Mouse (Mus musculus): ENCODE data around the gene Slc5a2. TPM values are rescaled to one million over a fixed set of nuclear protein-coding genes. Genes with fewer than 3 reads are reported as not detected.

Gene Slc5a2
- polyA plus RNA-seq, 1 experiment = not detected

DNA sequence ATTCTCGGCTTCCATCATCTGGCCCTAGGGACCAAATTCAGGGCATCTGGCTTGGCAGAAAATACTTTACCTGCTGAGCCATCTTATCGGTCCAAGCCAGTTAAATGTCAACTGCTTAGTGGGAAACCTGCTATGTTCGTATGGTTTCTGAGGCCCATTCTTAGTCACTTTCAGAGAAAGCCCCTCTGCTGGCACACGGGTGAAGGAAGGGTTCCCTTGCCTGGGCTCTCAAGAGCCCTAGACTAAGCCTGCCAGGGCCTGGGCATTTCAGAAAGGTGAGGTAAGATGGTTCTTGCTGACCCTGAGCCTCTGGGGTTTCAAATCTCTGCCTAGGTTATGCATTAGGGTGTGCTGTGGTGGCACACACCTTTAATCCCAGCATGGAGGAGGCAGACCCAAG lies 19.9 kb upstream of the Slc5a2 start:
- no peak overlapping the region for H3K4me3 ChIP-seq (ENCODE audit: insufficient read depth, low read depth, low read length)
- peaks cover 3% of the 10 kb centered on the region; the same call in 1 of the 2 replicates for H3K4me1 ChIP-seq (ENCODE audit: control insufficient read depth, insufficient read depth, insufficient read length, low read length)
- peak overlapping the region; percentile 94; the same call in 1 of the 2 replicates for H3K27ac ChIP-seq (replicated peaks; ENCODE audit: low read depth, low read length)

DNA sequence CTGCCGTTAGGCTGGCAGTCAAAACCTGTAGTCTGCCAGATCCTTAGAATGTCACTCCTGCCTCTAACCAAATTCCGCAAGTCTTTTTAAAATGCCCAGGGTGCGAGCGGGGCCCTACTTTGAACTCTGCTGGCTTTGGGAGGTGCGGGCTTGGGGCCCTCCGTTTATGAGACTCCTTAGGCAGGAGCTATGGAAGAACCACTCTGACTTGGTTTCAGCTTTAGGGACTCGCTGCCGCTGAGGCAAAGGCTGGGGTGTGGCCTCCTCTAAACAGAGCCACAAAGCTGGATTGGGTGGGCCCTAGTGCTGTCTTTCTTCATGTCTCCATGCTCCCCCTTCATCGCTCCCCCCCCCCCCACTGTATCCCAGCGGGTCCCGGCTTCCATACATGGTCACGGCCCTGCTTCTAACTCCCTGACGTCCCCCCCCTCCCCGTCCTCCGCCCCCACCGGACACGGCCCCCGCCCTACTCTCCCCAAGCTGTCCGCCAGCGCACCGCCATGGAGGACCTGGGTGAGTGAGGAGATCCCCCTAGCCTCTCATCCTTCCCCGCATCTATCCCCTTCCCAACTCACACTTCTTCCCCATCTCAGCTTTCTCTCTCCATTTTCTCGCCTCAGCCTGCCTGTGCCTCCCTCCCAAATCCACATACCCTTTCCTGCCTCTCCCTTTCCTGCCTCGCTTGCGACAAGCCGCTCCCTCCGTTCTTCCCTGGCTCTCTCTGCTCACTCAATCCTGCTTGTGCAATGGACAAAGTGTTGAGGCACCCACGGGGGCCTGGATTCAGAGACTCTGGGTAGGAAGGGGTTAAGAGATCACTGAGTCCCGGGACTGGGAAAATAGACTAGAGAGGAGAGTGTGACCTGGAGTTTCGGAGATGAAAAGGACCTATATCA lies 18.7 kb upstream of the Slc5a2 start, which contains the start of gene Tgfb1i1:
Tgfb1i1 (plus strand) TSS at position 317 of the 896 bp plus-strand sequence.
- peaks cover 3% of the 10 kb centered on the region; the same call in 1 of the 2 replicates for H3K4me1 ChIP-seq (ENCODE audit: control insufficient read depth, insufficient read depth, insufficient read length, low read length)
- H3K4me3 ChIP-seq (ENCODE audit: insufficient read depth, low read depth, low read length) = peak within 1 kb of the TSS; percentile 73
- peak within 1 kb of the TSS; percentile 99 for H3K27ac ChIP-seq (replicated peaks; ENCODE audit: low read depth, low read length)

DNA sequence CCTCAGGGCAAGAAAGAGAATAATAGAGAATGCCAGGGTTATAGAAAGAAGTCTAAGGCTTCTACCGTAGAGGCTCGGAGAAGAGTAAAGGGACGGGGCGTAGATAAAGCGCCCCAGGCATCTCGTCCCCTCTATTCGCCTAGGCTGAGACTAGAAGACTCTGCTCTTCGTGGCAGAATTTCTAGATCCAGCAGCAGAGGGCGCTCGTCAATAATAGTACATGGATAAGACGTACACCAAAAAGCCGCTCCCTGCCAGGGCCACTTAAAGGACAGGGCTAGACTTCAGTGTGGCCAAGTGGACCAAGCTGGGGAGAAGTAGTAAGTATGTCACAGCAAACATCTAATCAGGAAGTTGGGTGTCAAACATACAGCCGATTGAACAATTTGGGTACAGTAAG lies 18.0 kb upstream of the Slc5a2 start:
- peaks cover 3% of the 10 kb centered on the region; the same call in 1 of the 2 replicates for H3K4me1 ChIP-seq (ENCODE audit: control insufficient read depth, insufficient read depth, insufficient read length, low read length)
- peak overlapping the region; percentile 99 for H3K27ac ChIP-seq (replicated peaks; ENCODE audit: low read depth, low read length)
- H3K4me3 ChIP-seq (ENCODE audit: insufficient read depth, low read depth, low read length) = peak overlapping the region; percentile 73

- peak overlapping the region; percentile 42 for H3K4me3 ChIP-seq (ENCODE audit: insufficient read depth, low read depth, low read length)
- H3K4me1 ChIP-seq (ENCODE audit: control insufficient read depth, insufficient read depth, insufficient read length, low read length) = peaks cover 3% of the 10 kb centered on the region; the same call in 1 of the 2 replicates
- H3K27ac ChIP-seq (replicated peaks; ENCODE audit: low read depth, low read length) = no peak overlapping the region
These were observed 17.1 kb upstream of the Slc5a2 start for GRCm38 (mm10) chr7:128248081-128249042.

- Histone ChIP-seq H3K4me1 (ENCODE audit: control insufficient read depth, insufficient read depth, insufficient read length, low read length) (peaks cover 3% of the 10 kb centered on the region; the same call in 1 of the 2 replicates), H3K4me3 (ENCODE audit: insufficient read depth, low read depth, low read length) (no peak overlapping the region), H3K27ac (replicated peaks; ENCODE audit: low read depth, low read length) (no peak overlapping the region)
These were observed 15.5 kb upstream of the Slc5a2 start for GRCm38 (mm10) chr7:128249998-128250397.

GRCm38 (mm10) chr7:128251946-128252345 lies 13.5 kb upstream of the Slc5a2 start:
- Histone ChIP-seq H3K27ac (replicated peaks; ENCODE audit: low read depth, low read length) (no peak overlapping the region), H3K4me3 (ENCODE audit: insufficient read depth, low read depth, low read length) (no peak overlapping the region), H3K4me1 (ENCODE audit: control insufficient read depth, insufficient read depth, insufficient read length, low read length) (no peaks in the 10 kb centered on the region)

DNA sequence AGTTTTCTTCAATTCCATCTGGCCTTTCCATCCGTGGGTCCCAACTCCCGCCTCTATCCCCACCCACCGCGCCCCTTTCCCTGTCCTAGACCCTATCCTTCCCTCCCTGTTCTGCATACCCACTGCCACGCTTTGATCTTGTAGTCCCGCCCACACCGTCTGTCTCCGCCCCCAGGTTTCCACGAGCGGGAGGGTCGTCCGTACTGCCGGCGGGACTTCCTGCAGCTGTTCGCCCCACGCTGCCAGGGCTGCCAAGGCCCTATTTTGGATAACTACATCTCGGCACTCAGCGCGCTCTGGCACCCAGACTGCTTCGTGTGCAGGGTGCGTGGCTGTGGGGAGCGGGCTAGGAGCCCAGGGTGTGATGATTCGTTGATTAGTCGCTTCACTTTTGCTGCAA lies 12.8 kb upstream of the Slc5a2 start:
- Histone ChIP-seq H3K27ac (replicated peaks; ENCODE audit: low read depth, low read length) (no peak overlapping the region), H3K4me1 (ENCODE audit: control insufficient read depth, insufficient read depth, insufficient read length, low read length) (no peaks in the 10 kb centered on the region), H3K4me3 (ENCODE audit: insufficient read depth, low read depth, low read length) (no peak overlapping the region)

- no peaks in the 10 kb centered on the region for H3K4me1 ChIP-seq (ENCODE audit: control insufficient read depth, insufficient read depth, insufficient read length, low read length)
- H3K27ac ChIP-seq (replicated peaks; ENCODE audit: low read depth, low read length) = no peak overlapping the region
- no peak overlapping the region for H3K4me3 ChIP-seq (ENCODE audit: insufficient read depth, low read depth, low read length)
These were observed 10.5 kb upstream of the Slc5a2 start for GRCm38 (mm10) chr7:128254978-128255377.

- Histone ChIP-seq H3K4me3 (ENCODE audit: insufficient read depth, low read depth, low read length) (no peak overlapping the region), H3K27ac (replicated peaks; ENCODE audit: low read depth, low read length) (no peak overlapping the region), H3K4me1 (ENCODE audit: control insufficient read depth, insufficient read depth, insufficient read length, low read length) (no peaks in the 10 kb centered on the region)
These were observed 9.7 kb upstream of the Slc5a2 start for GRCm38 (mm10) chr7:128255757-128256156.

GRCm38 (mm10) chr7:128256783-128257334 lies 8.6 kb upstream of the Slc5a2 start:
- Histone ChIP-seq H3K4me3 (ENCODE audit: insufficient read depth, low read depth, low read length) (no peak overlapping the region), H3K27ac (replicated peaks; ENCODE audit: low read depth, low read length) (no peak overlapping the region)

GRCm38 (mm10) chr7:128266056-128266455 lies 599 bp downstream of the Slc5a2 start:
- Histone ChIP-seq H3K4me1 (ENCODE audit: control insufficient read depth, insufficient read depth, insufficient read length, low read length) (no peaks in the 10 kb centered on the region), H3K4me3 (ENCODE audit: insufficient read depth, low read depth, low read length) (no peak overlapping the region), H3K27ac (replicated peaks; ENCODE audit: low read depth, low read length) (no peak overlapping the region)

More at GRCm38 (mm10) chr7:128256783-128257334, 8.6 kb upstream of the Slc5a2 start:
- H3K4me1 ChIP-seq (ENCODE audit: control insufficient read depth, insufficient read depth, insufficient read length, low read length) = no peaks in the 10 kb centered on the region

GRCm38 (mm10) chr7:128267391-128267790 lies 1.9 kb downstream of the Slc5a2 start:
- Histone ChIP-seq H3K27ac (replicated peaks; ENCODE audit: low read depth, low read length) (no peak overlapping the region), H3K4me3 (ENCODE audit: insufficient read depth, low read depth, low read length) (no peak overlapping the region), H3K4me1 (ENCODE audit: control insufficient read depth, insufficient read depth, insufficient read length, low read length) (no peaks in the 10 kb centered on the region)

GRCm38 (mm10) chr7:128267813-128268212 lies 2.4 kb downstream of the Slc5a2 start:
- H3K4me1 ChIP-seq (ENCODE audit: control insufficient read depth, insufficient read depth, insufficient read length, low read length) = no peaks in the 10 kb centered on the region
- H3K27ac ChIP-seq (replicated peaks; ENCODE audit: low read depth, low read length) = no peak overlapping the region
- H3K4me3 ChIP-seq (ENCODE audit: insufficient read depth, low read depth, low read length) = no peak overlapping the region

- H3K27ac ChIP-seq (replicated peaks; ENCODE audit: low read depth, low read length) = no peak overlapping the region
- no peak overlapping the region for H3K4me3 ChIP-seq (ENCODE audit: insufficient read depth, low read depth, low read length)
- no peaks in the 10 kb centered on the region for H3K4me1 ChIP-seq (ENCODE audit: control insufficient read depth, insufficient read depth, insufficient read length, low read length)
These were observed 5.0 kb downstream of the Slc5a2 start for GRCm38 (mm10) chr7:128270431-128270850.

DNA sequence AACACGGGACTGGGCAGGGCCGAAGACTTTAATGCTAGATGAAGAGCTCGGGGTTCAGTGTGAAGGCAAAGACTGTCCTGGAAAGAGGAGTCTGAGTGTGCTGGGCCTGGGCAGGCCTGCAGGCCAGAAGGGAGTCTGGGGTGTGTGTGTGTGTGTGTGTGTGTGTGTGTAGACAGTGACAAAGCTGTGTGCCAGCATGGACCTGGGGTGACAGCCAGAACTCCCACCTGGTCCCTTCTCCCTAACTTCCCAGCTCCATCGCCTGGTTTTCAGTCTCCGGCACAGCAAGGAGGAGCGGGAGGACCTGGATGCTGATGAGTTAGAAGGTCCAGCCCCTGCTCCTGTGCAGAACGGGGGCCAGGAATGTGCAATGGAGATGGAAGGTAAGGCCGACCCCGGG lies 6.0 kb downstream of the Slc5a2 start:
- Histone ChIP-seq H3K27ac (replicated peaks; ENCODE audit: low read depth, low read length) (no peak overlapping the region), H3K4me3 (ENCODE audit: insufficient read depth, low read depth, low read length) (no peak overlapping the region), H3K4me1 (ENCODE audit: control insufficient read depth, insufficient read depth, insufficient read length, low read length) (no peaks in the 10 kb centered on the region)
